Mouse (Mus musculus) heart, embryonic 13.5 days (tissue): ENCODE measurements around the gene Kif6. TPM values are rescaled to one million over a fixed set of nuclear protein-coding genes. Genes with fewer than 3 reads are reported as not detected.

ENCODE experiments used
- ATAC-seq: fragments of 200-750 bp; cut with Nextera tagmentation; 2 replicates; pipeline ENCODE4 v1.8.0; 2017; ENCODE audit warnings: moderate TSS enrichment; ENCODE audit not compliant: insufficient number of reproducible peaks, low FRiP score, low TSS enrichment; ENCODE audit errors: extremely low read depth
- H3K27ac ChIP-seq: fragments of 300-500 bp; sonication (generic); replicated peaks from 2 replicates; pipeline ENCODE4 v1.5.1; 2015; ENCODE audit warnings: moderate library complexity, mild to moderate bottlenecking, inconsistent platforms
- H3K27me3 ChIP-seq: fragments of 300-500 bp; sonication (generic); replicated peaks from 2 replicates; pipeline ENCODE4 v1.6.1; 2015; ENCODE audit warnings: mild to moderate bottlenecking, inconsistent platforms
- H3K36me3 ChIP-seq: fragments of 300-500 bp; sonication (generic); 2 replicates; pipeline ENCODE4 v1.6.1; 2015; ENCODE audit warnings: mild to moderate bottlenecking, inconsistent platforms
- H3K4me1 ChIP-seq: fragments of 300-500 bp; sonication (generic); 2 replicates; pipeline ENCODE4 v1.6.1; 2015; ENCODE audit warnings: inconsistent platforms
- H3K4me2 ChIP-seq: fragments of 300-500 bp; sonication (generic); 2 replicates; pipeline ENCODE4 v1.6.1; 2015; ENCODE audit warnings: inconsistent platforms, mild to moderate bottlenecking, moderate library complexity
- H3K4me3 ChIP-seq: fragments of 300-500 bp; sonication (generic); 2 replicates; pipeline ENCODE4 v1.5.1; 2015; ENCODE audit warnings: moderate library complexity, mild to moderate bottlenecking, inconsistent platforms
- H3K9ac ChIP-seq: fragments of 300-500 bp; sonication (generic); 2 replicates; pipeline ENCODE4 v1.6.1; 2015; ENCODE audit warnings: inconsistent platforms, mild to moderate bottlenecking, moderate library complexity
- H3K9me3 ChIP-seq: fragments of 300-500 bp; sonication (generic); 2 replicates; pipeline ENCODE4 v1.6.1; 2016; ENCODE audit warnings: inconsistent platforms
- WGBS: fragments of 180-500 bp; shearing (Covaris S2); methylation state at CpG from one replicate; pipeline ENCODE4 v1.1.7; 2015; ENCODE audit warnings: mixed read lengths; 5-methylcytosine and 5-hydroxymethylcytosine counted together
- polyA plus RNA-seq: library from polyadenylated mRNA; unstranded; fragments of >200 nt; fragmentation: Nextera tagmentation; extraction: Ambion mirVana; gene quantifications from 2 replicates; pipeline ENCODE4 v1.2.1, GENCODE M21; 2015

Gene Kif6
- polyA plus RNA-seq, 1 experiment from 2014 or later = 1.2 TPM

GRCm38 (mm10) chr17:49703492-49704249 is 88.7 kb downstream of the Kif6 start:
- Histone ChIP-seq H3K4me3 (no peak overlapping the region), H3K9ac (no peak overlapping the region), H3K36me3 (no peaks in the 10 kb centered on the region), H3K9me3 (no peaks in the 10 kb centered on the region), H3K4me1 (0 out of 2 replicates have a peak, but pooled peaks cover 3% of the 10 kb centered on the region), H3K4me2 (no peak overlapping the region), H3K27me3 (no peaks in the 10 kb centered on the region), H3K27ac (no peak overlapping the region)
- WGBS = 67% methylated on average over 12 of the region's 12 CpGs
- ATAC-seq = no peak

GRCm38 (mm10) chr17:49709192-49709591 is 94.3 kb downstream of the Kif6 start:
- no peaks in the 10 kb centered on the region for H3K36me3 ChIP-seq
- no peak overlapping the region for H3K27ac ChIP-seq
- WGBS = 71% methylated on average over 2 of the region's 2 CpGs
- H3K9me3 ChIP-seq = no peaks in the 10 kb centered on the region
- H3K4me2 ChIP-seq = no peak overlapping the region
- no peaks in the 10 kb centered on the region for H3K27me3 ChIP-seq
- H3K9ac ChIP-seq = no peak overlapping the region
- no peak overlapping the region for H3K4me3 ChIP-seq
- 0 out of 2 replicates have a peak, but pooled peaks cover under 1% of the 10 kb centered on the region for H3K4me1 ChIP-seq
- no peak for ATAC-seq

GRCm38 (mm10) chr17:49710101-49710630 is 95.2 kb downstream of the Kif6 start:
- no peak overlapping the region for H3K4me3 ChIP-seq
- no peak for ATAC-seq
- 70% methylated on average over 5 of the region's 5 CpGs for WGBS
- H3K36me3 ChIP-seq = no peaks in the 10 kb centered on the region
- no peak overlapping the region for H3K27ac ChIP-seq
- H3K27me3 ChIP-seq = no peaks in the 10 kb centered on the region
- no peaks in the 10 kb centered on the region for H3K4me1 ChIP-seq
- no peaks in the 10 kb centered on the region for H3K9me3 ChIP-seq
- H3K4me2 ChIP-seq = no peak overlapping the region
- H3K9ac ChIP-seq = no peak overlapping the region

- no peaks in the 10 kb centered on the region for H3K4me1 ChIP-seq
- H3K4me3 ChIP-seq = no peak overlapping the region
- no peaks in the 10 kb centered on the region for H3K9me3 ChIP-seq
- no peaks in the 10 kb centered on the region for H3K36me3 ChIP-seq
- no peak for ATAC-seq
- 89% methylated on average over 2 of the region's 2 CpGs for WGBS
- H3K9ac ChIP-seq = no peak overlapping the region
- no peaks in the 10 kb centered on the region for H3K27me3 ChIP-seq
- no peak overlapping the region for H3K27ac ChIP-seq
- no peak overlapping the region for H3K4me2 ChIP-seq
Observed at GRCm38 (mm10) chr17:49726206-49726605, 111.3 kb downstream of the Kif6 start.

- Histone ChIP-seq H3K27me3 (no peaks in the 10 kb centered on the region), H3K4me1 (no peaks in the 10 kb centered on the region), H3K9ac (no peak overlapping the region), H3K9me3 (no peaks in the 10 kb centered on the region), H3K36me3 (no peaks in the 10 kb centered on the region), H3K27ac (no peak overlapping the region), H3K4me3 (no peak overlapping the region), H3K4me2 (no peak overlapping the region)
- WGBS = 76% methylated on average over 4 of the region's 4 CpGs
- no peak for ATAC-seq
Observed at GRCm38 (mm10) chr17:49726976-49727375, 112.0 kb downstream of the Kif6 start.

GRCm38 (mm10) chr17:49727428-49728045 is 112.6 kb downstream of the Kif6 start:
- ATAC-seq = no peak

GRCm38 (mm10) chr17:49729856-49730255 is 114.9 kb downstream of the Kif6 start:
- no peaks in the 10 kb centered on the region for H3K27me3 ChIP-seq
- ATAC-seq = no peak
- H3K4me3 ChIP-seq = no peak overlapping the region
- 85% methylated on average over 1 of the region's 1 CpGs for WGBS
- H3K4me2 ChIP-seq = no peak overlapping the region
- H3K4me1 ChIP-seq = no peaks in the 10 kb centered on the region
- no peaks in the 10 kb centered on the region for H3K9me3 ChIP-seq
- no peaks in the 10 kb centered on the region for H3K36me3 ChIP-seq
- no peak overlapping the region for H3K9ac ChIP-seq
- no peak overlapping the region for H3K27ac ChIP-seq

More at GRCm38 (mm10) chr17:49727428-49728045, 112.6 kb downstream of the Kif6 start:
- Histone ChIP-seq H3K9me3 (no peaks in the 10 kb centered on the region), H3K4me2 (no peak overlapping the region), H3K9ac (no peak overlapping the region), H3K4me3 (no peak overlapping the region), H3K4me1 (no peaks in the 10 kb centered on the region), H3K27me3 (no peaks in the 10 kb centered on the region), H3K27ac (no peak overlapping the region), H3K36me3 (no peaks in the 10 kb centered on the region)
- 54% methylated on average over 5 of the region's 5 CpGs for WGBS

GRCm38 (mm10) chr17:49732706-49733105 is 117.8 kb downstream of the Kif6 start:
- H3K9ac ChIP-seq = no peak overlapping the region
- no peak overlapping the region for H3K27ac ChIP-seq
- H3K4me3 ChIP-seq = no peak overlapping the region
- H3K4me1 ChIP-seq = no peaks in the 10 kb centered on the region
- H3K27me3 ChIP-seq = no peaks in the 10 kb centered on the region
- no peak for ATAC-seq
- H3K9me3 ChIP-seq = no peaks in the 10 kb centered on the region
- H3K36me3 ChIP-seq = no peaks in the 10 kb centered on the region
- 76% methylated on average over 8 of the region's 8 CpGs for WGBS
- no peak overlapping the region for H3K4me2 ChIP-seq

- 63% methylated on average over 6 of the region's 6 CpGs for WGBS
Observed at GRCm38 (mm10) chr17:49734079-49734478, 119.1 kb downstream of the Kif6 start.

GRCm38 (mm10) chr17:49734776-49735175 is 119.8 kb downstream of the Kif6 start:
- H3K4me2 ChIP-seq = no peak overlapping the region
- peaks cover 11% of the 10 kb centered on the region for H3K4me1 ChIP-seq
- no peak for ATAC-seq

More at GRCm38 (mm10) chr17:49734079-49734478, 119.1 kb downstream of the Kif6 start:
- H3K4me3 ChIP-seq = no peak overlapping the region
- no peak overlapping the region for H3K9ac ChIP-seq
- no peak overlapping the region for H3K4me2 ChIP-seq
- H3K27ac ChIP-seq = no peak overlapping the region
- H3K4me1 ChIP-seq = peaks cover 11% of the 10 kb centered on the region
- H3K27me3 ChIP-seq = no peaks in the 10 kb centered on the region
- no peak for ATAC-seq
- H3K36me3 ChIP-seq = no peaks in the 10 kb centered on the region
- H3K9me3 ChIP-seq = no peaks in the 10 kb centered on the region

GRCm38 (mm10) chr17:49736364-49736763 is 121.4 kb downstream of the Kif6 start:
- Histone ChIP-seq H3K4me2 (no peak overlapping the region), H3K4me3 (no peak overlapping the region), H3K27ac (no peak overlapping the region), H3K36me3 (no peaks in the 10 kb centered on the region), H3K4me1 (peaks cover 11% of the 10 kb centered on the region), H3K27me3 (no peaks in the 10 kb centered on the region), H3K9ac (no peak overlapping the region), H3K9me3 (no peaks in the 10 kb centered on the region)
- ATAC-seq = no peak
- WGBS = 77% methylated on average over 3 of the region's 3 CpGs

More at GRCm38 (mm10) chr17:49734776-49735175, 119.8 kb downstream of the Kif6 start:
- Histone ChIP-seq H3K9me3 (no peaks in the 10 kb centered on the region), H3K9ac (no peak overlapping the region), H3K27me3 (no peaks in the 10 kb centered on the region), H3K4me3 (no peak overlapping the region), H3K27ac (no peak overlapping the region), H3K36me3 (no peaks in the 10 kb centered on the region)
- 72% methylated on average over 2 of the region's 2 CpGs for WGBS
